Mouse (Mus musculus) midbrain, embryonic 16.5 days (tissue): Measurements from ENCODE around the gene Sncg. TPM values are rescaled to one million over a fixed set of nuclear protein-coding genes. Genes with fewer than 3 reads are reported as not detected.

ENCODE experiments used
- polyA plus RNA-seq: library from polyadenylated mRNA; unstranded; fragments of >200 nt; fragmentation: Nextera tagmentation; extraction: Ambion mirVana; gene quantifications from 2 replicates; pipeline ENCODE4 v1.2.1, GENCODE M21; 2015

Sncg gene
- polyA plus RNA-seq, 1 experiment from 2014 or later: 31.0 TPM

Other genes with a start within 250 kb of the Sncg start
- gene Npy4r, start 222.3 kb downstream of the Sncg start, polyA plus RNA-seq: 0.19 and 0.23 TPM in 2 replicates
- 8.5 and 8.7 TPM in 2 replicates for gene Gprin2, start 173.1 kb downstream of the Sncg start, polyA plus RNA-seq
- gene Syt15, start 155.2 kb downstream of the Sncg start, polyA plus RNA-seq: 0.63 and 0.68 TPM in 2 replicates
- gene Shld2, start 64.3 kb downstream of the Sncg start, polyA plus RNA-seq: 4.8 and 6.4 TPM in 2 replicates
- gene Glud1, start 64.1 kb downstream of the Sncg start, polyA plus RNA-seq: 89.8 and 92.8 TPM in 2 replicates
- gene Fam25c, start 19.4 kb downstream of the Sncg start, polyA plus RNA-seq: not detected in 2 replicates
- gene Mmrn2, start 676 bp upstream of the Sncg start, polyA plus RNA-seq: 3.5 and 3.6 TPM in 2 replicates
- gene Bmpr1a, start 128.6 kb upstream of the Sncg start, polyA plus RNA-seq: 15.2 and 15.4 TPM in 2 replicates
- gene 9230112D13Rik, start 148.0 kb upstream of the Sncg start, polyA plus RNA-seq: not detected in 2 replicates
- gene Ldb3, start 213.9 kb upstream of the Sncg start, polyA plus RNA-seq: 0.71 and 0.99 TPM in 2 replicates
- gene Opn4, start 225.4 kb upstream of the Sncg start, polyA plus RNA-seq: not detected in 2 replicates